In genomic region chr14:8051869-8052268, GRCm38 (mm10) we compare ENCODE assay signal across 27 mouse cellular contexts. TPM values are rescaled to one million over a fixed set of nuclear protein-coding genes. Genes with fewer than 3 reads are reported as not detected.
"Had no signal": no experiment of that assay in that cellular context is flagged by ENCODE, and none has a peak within 500 bp of the region (broad histone marks: within the 10 kb centered on the region; RNA-seq: fewer than 3 reads in every experiment).

No protein-coding gene starts in this region.

- H3K27me3 ChIP-seq: limb, embryonic 12.5 days; limb, embryonic 15.5 days; midbrain, embryonic 12.5 days; midbrain, embryonic 15.5 days; neural tube, embryonic 13.5 days; stomach, embryonic 15.5 days had no signal

- H3K4me1 ChIP-seq: limb, embryonic 15.5 days; midbrain, embryonic 15.5 days; stomach, embryonic 15.5 days had no signal

- H3K36me3 ChIP-seq: stomach, embryonic 15.5 days had no signal

- H3K27ac ChIP-seq: layer of hippocampus, adult 2 months; limb, embryonic 12.5 days; limb, embryonic 15.5 days; liver, embryonic 14.5 days; macrophage; midbrain, embryonic 12.5 days; midbrain, embryonic 15.5 days; neural tube, embryonic 13.5 days; stomach, embryonic 15.5 days had no signal

- DNase-seq: kidney, adult 18-20 months; kidney, adult 9 months; kidney, postnatal 14 days; kidney, postnatal 4 days; layer of hippocampus, adult 9-11 months; layer of hippocampus, postnatal 36 days; left cerebral cortex, postnatal 4 days; liver, postnatal 0 days; lung, embryonic 14.5 days; retina, postnatal 1 day; right cerebral cortex, postnatal 25 days; spleen, adult 18-20 months; thymus, adult 2 months; thymus, postnatal 25 days had no signal

- H3K9ac ChIP-seq: limb, embryonic 12.5 days; limb, embryonic 15.5 days; liver, embryonic 14.5 days; liver, postnatal 0 days; lung, embryonic 14.5 days; midbrain, embryonic 12.5 days; midbrain, embryonic 15.5 days; neural tube, embryonic 13.5 days; stomach, embryonic 15.5 days had no signal

- H3K4me3 ChIP-seq: layer of hippocampus, adult 2 months; limb, embryonic 12.5 days; limb, embryonic 15.5 days; midbrain, embryonic 12.5 days; midbrain, embryonic 15.5 days; myocyte; neural tube, embryonic 13.5 days; stomach, embryonic 15.5 days had no signal

- H3K9me3 ChIP-seq: limb, embryonic 12.5 days; limb, embryonic 15.5 days; midbrain, embryonic 12.5 days; midbrain, embryonic 15.5 days; neural tube, embryonic 13.5 days; stomach, embryonic 15.5 days had no signal

- ATAC-seq: liver, postnatal 0 days; lung, postnatal 0 days; midbrain, embryonic 15.5 days had no signal

- H3K4me2 ChIP-seq: limb, embryonic 12.5 days; limb, embryonic 15.5 days; liver, embryonic 11.5 days; lung, embryonic 14.5 days; midbrain, embryonic 12.5 days; midbrain, embryonic 15.5 days; neural tube, embryonic 13.5 days; stomach, embryonic 15.5 days had no signal

RNA-seq across cellular contexts. Expression of gene Dnase1l3, which starts 57.5 kb away (rescaled TPM):
- total RNA-seq: layer of hippocampus, adult 2 months; layer of hippocampus, postnatal 36 days; left cerebral cortex, postnatal 14 days had no signal
- polyA plus RNA-seq: limb, embryonic 12.5 days had no signal
